In genomic region chr1:40263679-40264078, GRCm38 (mm10) we compare ENCODE assay signal across 20 mouse cellular contexts. TPM values are rescaled to one million over a fixed set of nuclear protein-coding genes. Genes with fewer than 3 reads are reported as not detected.
DNase-seq lines count a peak whose midpoint lies in the region; ATAC-seq lines count a peak whose summit lies in the region.
"Had no signal": no experiment of that assay in that cellular context is flagged by ENCODE, and none has a peak within 500 bp of the region (broad histone marks: within the 10 kb centered on the region; RNA-seq: fewer than 3 reads in every experiment).

No protein-coding gene starts in this region.

- no peak overlapping the region for H3K27ac ChIP-seq in heart, embryonic 10.5 days
- H3K27ac ChIP-seq: embryonic facial prominence, embryonic 12.5 days; forebrain, embryonic 10.5 days; hindbrain, embryonic 14.5 days; liver, embryonic 15.5 days; midbrain, embryonic 15.5 days had no signal

- 91% methylated on average over 8 of the region's 8 CpGs for WGBS in heart, embryonic 10.5 days

- H3K36me3 ChIP-seq in heart, embryonic 10.5 days, result no peaks in the 10 kb centered on the region
- H3K36me3 ChIP-seq: embryonic facial prominence, embryonic 12.5 days; forebrain, embryonic 10.5 days; liver, embryonic 15.5 days; midbrain, embryonic 15.5 days had no signal

- DNase-seq in heart, adult 18-20 months, result peak; percentile 80 to 84
- DNase-seq in heart, embryonic 10.5 days (ENCODE audit: low spot score), result no peak
- DNase-seq in adipocyte (ENCODE audit: low spot score), result peak; percentile 75
- peak; percentile 23 for DNase-seq in gastrocnemius, postnatal 10 days
- DNase-seq in heart, postnatal 14 days, result peak; percentile 59 to 74
- no peak for DNase-seq in adrenal gland, postnatal 10 days
- DNase-seq in thymus, postnatal 4 days, result no peak
- DNase-seq: cerebellum, adult 9-10 months; forebrain, postnatal 0 days; right cerebral cortex, postnatal 14 days had no signal

- no peak overlapping the region for H3K4me3 ChIP-seq in heart, embryonic 10.5 days
- H3K4me3 ChIP-seq: embryonic facial prominence, embryonic 12.5 days; forebrain, embryonic 10.5 days; liver, embryonic 15.5 days; megakaryocyte, embryonic 14.5 days; midbrain, embryonic 15.5 days; myocyte had no signal

- intact Hi-C loops in heart, postnatal 14 days (cut with DNase I), result loop anchor here (5.0 kb wide), 1 partner anchor 36 kb away; the partner anchor contains the start of gene Il1r1

- peaks cover 9% of the 10 kb centered on the region for H3K27me3 ChIP-seq in heart, embryonic 10.5 days (ENCODE audit: insufficient read depth, poor library complexity, severe bottlenecking)
- H3K27me3 ChIP-seq: embryonic facial prominence, embryonic 12.5 days had no signal

- no peaks in the 10 kb centered on the region for H3K9me3 ChIP-seq in heart, embryonic 10.5 days
- H3K9me3 ChIP-seq: embryonic facial prominence, embryonic 12.5 days; forebrain, embryonic 10.5 days; liver, embryonic 15.5 days; megakaryocyte, embryonic 14.5 days; midbrain, embryonic 15.5 days had no signal

- no peak for ATAC-seq in CD4-positive, CD25-positive, alpha-beta regulatory T cell, adult 4 months
- ATAC-seq: forebrain, postnatal 0 days; intestine, embryonic 16.5 days; midbrain, embryonic 15.5 days had no signal

- H3K4me1 ChIP-seq in heart, embryonic 10.5 days, result peaks cover 15% of the 10 kb centered on the region
- H3K4me1 ChIP-seq: megakaryocyte, embryonic 14.5 days had no signal

RNA-seq across cellular contexts. Expression of gene Il1r1, which starts 38.8 kb away (rescaled TPM):
- 1 to 10 TPM; 5.6 to 6.3 TPM for total RNA-seq in heart, adult 18-20 months (2021)
- 6.3 and 12.9 TPM in 2 replicates for polyA plus RNA-seq in heart, embryonic 10.5 days (2016; fragmentation: Nextera tagmentation; extraction: Ambion mirVana)
- total RNA-seq in gastrocnemius, postnatal 10 days (2021), result 1 to 10 TPM; 5.5 to 5.7 TPM
- 1 to 10 TPM; 6.9 to 7.4 TPM for total RNA-seq in heart, postnatal 14 days (2021)
- total RNA-seq in adrenal gland, postnatal 10 days (2021), result 1 to 10 TPM; 8.4 to 9.0 TPM
- polyA plus RNA-seq in CD4-positive, CD25-positive, alpha-beta regulatory T cell, adult 4 months (2017; shearing (Covaris generic)), result not detected
- total RNA-seq: CH12.LX had no signal

Comparison
In these comparisons a context has a peak if more than half of its experiments do, and no peak if none do; other contexts are left out.
1. DNase-seq: peak in heart, adult 18-20 months (2 of 2), adipocyte (single experiment), gastrocnemius, postnatal 10 days (single experiment) and heart, postnatal 14 days (2 of 2); none in heart, embryonic 10.5 days (single experiment), adrenal gland, postnatal 10 days (single experiment) and thymus, postnatal 4 days (single experiment).